Mouse (Mus musculus): ENCODE results near the gene Mboat1. TPM values are rescaled to one million over a fixed set of nuclear protein-coding genes. Genes with fewer than 3 reads are reported as not detected.

Gene Mboat1
- total RNA-seq, 2 experiments from 2014 or later = 1.2 to 1.6 TPM

DNA sequence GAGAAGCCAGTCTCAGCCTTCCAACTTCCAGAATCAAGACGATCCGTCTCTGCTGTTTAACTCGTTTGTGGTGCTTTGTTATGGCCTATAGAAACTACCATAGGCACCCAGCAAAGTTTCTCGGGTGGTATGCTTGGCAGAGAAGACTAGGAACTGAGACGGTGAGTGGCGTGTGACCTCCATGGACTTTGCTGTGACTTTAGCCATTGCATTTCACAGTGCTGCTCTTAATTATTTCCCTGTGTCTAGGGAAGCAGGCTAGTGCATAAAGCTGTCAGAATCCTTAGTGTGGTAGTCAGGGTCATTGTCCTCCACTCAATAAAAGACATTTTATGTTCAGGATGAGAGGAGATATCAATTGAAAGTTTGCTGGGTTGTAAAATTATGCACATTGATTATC, 49.3 kb downstream of the Mboat1 start:
- DNase-seq (ENCODE audit: low spot score in 2 of 2) = no peak

DNA sequence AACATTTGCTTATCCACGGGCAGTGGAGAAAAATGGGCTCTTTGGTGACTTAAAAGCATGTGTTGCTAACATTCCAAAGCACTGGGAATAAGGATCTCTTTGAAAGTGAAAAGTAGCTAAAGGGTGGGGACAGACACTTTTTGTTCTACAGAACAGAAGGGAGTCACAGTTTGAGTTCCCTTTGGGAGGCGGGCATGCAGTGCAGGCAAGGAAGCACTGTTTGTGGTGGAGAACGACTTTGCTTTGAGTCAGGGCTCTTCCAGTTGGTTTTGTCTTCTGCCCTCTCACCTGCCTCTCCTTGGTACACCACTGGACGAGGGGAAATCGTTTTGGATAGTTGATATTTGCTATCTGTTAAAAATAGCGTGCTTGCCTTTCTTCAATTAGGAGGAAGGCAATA, 49.7 kb downstream of the Mboat1 start:
- peak; percentile 3 to 6 for DNase-seq (ENCODE audit: low spot score in 2 of 2)

DNA sequence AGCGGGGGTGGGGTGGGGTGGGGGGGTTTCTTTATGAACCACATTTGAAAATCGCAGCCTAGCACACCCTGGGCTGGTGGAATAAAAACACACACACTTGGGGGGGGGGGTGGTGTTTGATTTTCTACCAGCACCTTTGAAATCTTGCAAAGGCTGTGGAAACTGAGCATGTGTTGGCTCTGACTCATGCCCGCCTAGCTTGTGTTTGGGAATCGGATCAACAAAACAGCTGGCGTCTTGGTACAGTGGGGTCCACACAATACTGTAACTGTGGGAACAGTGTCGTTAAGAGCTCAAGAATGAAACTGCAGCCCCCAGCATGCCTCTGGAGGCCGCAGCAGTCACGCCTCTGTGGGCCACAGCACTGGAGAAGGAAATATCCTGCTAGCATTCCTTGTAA, 50.2 kb downstream of the Mboat1 start:
- peak; percentile 41 to 52 for DNase-seq (ENCODE audit: low spot score in 2 of 2)

DNA sequence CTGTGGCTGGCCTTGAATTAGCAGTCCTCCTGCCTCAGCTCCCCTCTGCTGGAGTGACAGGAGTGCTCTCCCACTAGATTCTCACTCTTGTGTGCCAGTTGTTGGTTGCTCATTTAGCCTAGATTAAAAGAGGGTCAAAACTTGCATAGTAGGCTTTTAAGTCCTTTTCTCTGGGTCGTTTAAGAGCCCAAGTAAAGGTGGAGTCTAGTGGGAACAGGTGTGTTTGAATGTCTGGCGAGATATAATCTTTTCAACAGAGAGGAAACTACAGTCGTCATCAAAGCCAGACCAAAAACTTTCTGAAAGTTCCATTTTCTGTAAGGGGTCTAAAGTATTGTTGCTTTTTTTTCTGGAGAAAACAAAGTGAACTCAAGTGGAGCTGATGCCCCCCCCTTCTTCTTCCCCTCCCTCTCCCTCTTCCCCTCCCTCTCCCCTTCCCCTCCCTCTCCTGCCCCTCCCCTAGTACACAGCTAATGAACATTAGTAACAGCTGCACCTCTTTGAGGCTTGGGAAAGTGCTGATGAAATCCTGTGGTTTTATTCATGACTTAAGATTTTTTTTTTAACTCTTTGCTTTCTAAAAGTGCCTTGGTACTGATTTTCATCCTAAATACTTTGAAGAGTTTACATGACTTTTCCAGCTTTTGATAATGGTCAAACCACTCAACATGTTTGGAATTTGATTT, 55.9 kb downstream of the Mboat1 start:
- DNase-seq (ENCODE audit: low spot score in 2 of 2) = no peak

DNA sequence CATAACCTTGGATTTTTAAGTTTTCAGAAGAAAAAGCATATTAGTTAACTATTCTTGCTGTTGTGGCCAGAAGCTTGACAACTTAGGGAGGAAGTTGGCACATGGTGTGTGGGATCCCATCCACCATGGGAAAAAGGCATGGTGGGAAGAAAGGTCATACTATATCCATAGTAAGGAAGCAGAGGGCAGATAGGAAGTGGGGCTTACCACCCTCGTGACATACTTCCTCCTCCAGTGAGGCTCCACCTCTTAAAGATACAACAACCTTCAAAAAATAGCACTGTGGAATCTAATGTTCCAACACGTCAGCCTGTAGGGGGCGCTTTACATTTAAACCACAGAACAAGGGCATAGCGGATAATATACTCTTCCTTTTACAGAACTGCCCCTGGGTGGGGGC, 57.1 kb downstream of the Mboat1 start:
- DNase-seq (ENCODE audit: low spot score in 2 of 2) = no peak

DNA sequence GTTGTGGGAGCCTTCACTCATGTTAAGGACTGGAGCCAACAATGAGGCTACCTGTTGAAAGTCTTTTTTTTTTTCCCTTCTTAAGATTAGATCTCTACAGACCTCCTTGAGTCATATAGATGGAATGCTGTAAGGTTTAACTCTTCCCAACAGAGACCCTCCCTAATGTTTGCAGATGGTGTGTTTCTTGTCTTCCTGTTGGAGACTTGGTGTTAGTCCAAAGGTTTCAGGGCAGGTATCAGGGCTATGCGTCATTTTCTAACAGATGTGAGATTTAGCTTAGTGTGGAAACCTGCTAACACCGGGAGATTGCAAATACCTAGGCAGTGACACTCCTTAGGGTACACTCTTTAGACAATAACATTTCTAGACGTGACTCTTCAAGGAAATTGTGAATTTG, 58.5 kb downstream of the Mboat1 start:
- no peak for DNase-seq (ENCODE audit: low spot score in 2 of 2)

DNA sequence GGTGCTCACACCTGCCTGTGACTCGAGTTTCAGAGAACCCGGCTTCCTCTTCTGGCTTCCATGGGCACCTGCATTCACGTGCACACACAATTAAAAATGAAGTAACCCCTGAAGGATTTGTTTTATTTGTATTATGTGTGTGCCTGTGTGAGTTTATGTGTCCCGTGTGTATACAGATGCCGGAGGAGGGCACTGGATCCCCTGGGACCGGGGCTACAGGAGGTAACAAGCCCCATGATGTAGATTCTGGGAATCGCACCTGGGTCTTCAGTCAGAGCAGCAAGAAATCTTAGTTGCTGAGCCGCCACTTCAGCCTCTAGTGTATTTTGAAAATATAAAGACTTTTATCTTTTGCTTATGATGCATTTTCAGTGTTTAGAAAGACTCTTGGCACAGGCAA, 60.4 kb downstream of the Mboat1 start:
- no peak for DNase-seq (ENCODE audit: low spot score in 2 of 2)

DNA sequence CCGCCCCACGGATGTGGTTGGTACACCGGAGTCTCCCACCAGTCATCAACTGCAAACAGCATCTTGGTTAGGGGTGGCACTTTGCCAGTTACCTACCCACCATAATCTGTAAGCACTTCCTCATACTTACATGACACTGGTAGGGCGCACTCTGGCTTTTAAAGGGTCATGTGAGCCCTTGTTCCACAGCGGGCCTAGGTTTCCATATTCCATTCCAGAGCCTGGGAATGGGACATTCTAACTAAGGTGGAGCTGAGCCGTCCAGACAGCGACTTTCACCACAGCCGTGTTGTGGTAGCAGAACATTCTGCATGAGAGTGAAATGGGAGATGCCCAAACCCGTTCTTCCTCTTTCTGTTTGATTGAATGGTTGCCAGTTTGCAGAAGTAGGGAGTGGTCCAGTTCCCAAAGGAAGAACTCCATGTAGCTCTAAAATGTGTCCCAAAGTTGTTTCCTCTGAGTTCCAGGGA, 61.8 kb downstream of the Mboat1 start:
- no peak for DNase-seq (ENCODE audit: low spot score in 2 of 2)

DNA sequence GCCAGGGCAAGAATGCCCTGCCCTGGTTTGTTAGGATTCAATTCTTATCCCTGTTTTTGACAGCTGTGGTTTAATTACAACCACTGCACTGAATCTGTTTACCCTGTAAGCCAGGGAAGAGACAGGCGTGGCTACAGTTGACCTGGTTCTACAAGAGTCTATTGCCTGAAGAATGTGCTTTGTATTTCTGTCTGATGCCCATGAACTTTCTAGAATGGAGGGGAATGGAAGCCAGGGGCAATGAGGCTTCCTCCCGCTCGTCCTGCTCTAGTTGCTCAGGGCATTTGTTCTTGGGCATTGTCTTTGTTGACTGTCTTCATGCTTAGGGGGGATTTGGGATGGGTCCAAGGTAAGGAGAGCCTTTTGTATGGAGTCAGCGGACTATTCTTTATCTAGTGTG, 63.5 kb downstream of the Mboat1 start:
- no peak for DNase-seq (ENCODE audit: low spot score in 2 of 2)

DNA sequence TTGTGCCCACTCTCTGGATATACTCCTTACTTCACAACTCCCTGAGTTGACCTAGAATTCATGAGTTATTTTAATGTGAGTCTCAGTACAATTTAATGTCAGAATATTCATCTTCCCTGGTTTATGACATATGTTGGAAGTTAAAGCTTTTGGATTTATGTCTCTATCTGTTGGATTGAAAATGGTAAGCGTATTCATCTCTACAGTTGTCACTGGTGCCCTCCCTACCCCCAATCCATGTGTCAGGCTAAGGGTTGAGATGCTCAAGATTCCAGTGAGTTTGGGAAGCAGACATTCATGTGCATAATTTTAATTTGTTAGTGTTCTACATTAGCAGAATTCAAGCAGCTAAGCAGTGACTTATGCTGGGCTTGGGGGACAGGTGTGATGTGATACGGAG, 64.4 kb downstream of the Mboat1 start:
- no peak for DNase-seq (ENCODE audit: low spot score in 2 of 2)

DNA sequence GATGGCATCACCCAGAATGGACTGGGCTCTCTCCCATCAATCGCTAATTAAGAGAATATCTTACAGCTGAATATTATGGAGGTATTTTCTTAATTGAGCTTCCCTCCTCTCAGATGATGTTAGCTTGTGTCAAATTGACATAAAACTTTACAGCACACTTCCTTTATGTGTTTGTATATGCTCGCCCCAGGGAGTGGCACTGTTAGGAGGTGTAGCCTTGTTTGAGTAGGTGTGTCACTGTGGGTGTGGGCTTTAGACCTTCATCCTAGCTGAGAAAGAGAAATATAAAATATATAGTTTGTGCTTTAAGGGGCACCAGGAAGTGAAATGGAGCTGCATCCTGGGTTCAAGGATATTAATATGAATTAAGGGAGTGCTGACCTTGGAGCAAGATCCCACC, 66.7 kb downstream of the Mboat1 start:
- DNase-seq (ENCODE audit: low spot score in 2 of 2) = no peak

DNA sequence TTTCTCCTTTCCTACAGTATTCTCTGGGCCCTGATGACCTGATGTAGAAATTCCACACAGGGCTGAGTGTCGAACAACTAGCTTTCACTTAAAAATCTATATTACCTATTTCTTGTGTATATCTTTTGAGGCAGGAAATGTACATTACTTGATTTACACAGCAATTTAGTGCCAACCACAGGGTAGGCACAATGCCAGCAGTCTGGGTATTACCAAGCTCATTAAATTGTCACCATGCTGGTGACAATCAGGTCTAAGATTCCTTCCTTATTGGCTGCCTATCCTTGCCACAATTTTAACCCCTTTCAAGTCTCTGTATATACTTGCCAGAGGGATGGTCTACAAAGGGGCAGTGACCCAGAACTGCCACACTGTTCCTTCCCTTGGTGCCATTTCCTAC, 71.9 kb downstream of the Mboat1 start:
- DNase-seq (ENCODE audit: low spot score in 2 of 2) = no peak

DNA sequence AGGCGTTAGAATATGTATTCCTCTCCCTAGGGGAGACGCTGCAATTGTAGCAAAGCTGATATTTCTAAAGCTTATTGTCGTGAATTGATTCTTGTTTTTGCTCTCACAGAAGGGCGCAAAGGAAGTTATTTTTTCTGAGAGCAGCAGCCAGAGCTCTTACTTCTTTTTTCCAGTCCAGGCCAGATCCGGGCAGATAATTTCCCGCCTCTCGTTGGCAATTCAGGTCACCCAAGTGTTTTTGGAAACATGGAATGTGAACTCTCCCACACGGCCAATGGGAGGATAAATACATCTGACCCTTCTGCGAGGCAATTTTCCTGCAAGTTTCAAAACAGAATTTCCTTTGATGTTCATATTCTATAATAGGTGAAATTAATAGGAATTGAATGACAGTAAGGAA, 77.0 kb downstream of the Mboat1 start:
- no peak for DNase-seq (ENCODE audit: low spot score in 2 of 2)

DNA sequence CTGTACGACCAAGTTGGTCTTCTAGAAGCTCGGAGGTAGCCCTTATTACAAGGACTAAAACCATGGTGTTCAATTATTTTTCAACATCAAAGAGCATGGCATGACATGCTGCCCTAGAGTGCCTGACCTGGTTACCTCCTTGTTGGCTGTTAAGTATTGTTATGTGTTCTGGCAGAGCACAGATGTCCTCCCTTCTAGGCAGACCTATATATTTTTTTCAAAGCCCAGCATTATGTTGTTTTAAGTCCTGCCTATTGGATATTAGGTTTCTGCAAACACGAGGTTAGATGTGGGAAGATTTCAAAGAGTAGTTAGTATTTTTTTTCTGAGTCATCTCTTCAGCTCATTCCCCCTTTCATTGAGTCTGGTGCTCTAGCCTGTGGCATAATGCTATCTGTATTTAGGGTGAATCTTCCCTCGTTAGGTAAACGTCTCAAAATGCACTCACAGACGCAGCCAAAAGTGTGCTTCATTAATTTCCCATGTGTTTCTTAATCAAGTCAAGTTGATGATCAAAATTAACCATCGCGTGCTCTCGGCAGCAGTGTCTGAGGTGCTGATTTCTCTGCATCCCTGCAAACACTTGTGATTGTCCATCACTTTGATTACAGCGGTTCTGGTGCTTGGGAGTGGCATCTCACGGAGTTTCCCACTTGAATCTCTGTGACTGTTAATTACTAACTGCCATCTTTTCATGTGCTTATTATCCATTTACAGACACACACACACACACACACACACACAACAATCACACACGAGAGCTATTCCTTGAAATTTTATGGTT, 81.5 kb downstream of the Mboat1 start:
- no peak for DNase-seq (ENCODE audit: low spot score in 2 of 2)

DNA sequence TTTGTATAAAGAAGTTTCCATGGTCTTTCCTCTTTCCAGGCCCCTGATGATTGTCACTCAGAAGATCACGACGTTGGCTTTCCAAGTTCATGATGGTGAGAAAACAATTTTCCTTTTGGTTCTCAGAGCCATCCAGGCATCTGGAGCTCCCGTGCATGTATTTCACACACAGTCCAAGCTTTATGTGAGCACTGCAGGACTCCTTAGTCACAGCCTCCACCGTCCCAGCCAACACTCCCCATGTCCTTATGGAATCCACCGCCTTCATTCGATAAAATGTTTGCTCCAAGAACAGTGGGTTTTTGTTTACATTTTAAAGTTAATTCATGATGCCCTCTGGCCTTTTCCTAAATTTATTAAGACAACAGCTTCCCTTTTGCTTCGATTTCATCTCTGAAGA, 83.3 kb downstream of the Mboat1 start:
- no peak for DNase-seq (ENCODE audit: low spot score in 2 of 2)

DNA sequence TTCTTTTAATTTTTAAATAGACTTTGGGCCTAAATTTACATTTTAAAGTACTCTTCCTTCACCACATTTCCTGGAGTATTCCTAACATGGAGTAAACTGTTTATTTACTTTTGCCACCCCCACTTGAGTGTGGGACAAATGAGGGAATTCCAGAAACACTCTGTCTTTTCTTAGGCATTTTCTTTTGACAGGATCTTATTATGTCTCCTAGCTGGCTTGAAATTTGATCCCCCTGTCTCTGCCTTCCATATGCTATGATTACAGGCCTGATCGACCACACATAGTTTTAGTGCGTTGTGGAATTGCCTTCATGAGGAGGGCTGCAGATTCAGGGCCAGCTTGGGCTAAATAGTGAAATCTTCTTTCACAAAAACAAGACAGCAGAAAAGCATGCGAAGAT, 85.0 kb downstream of the Mboat1 start:
- DNase-seq (ENCODE audit: low spot score in 2 of 2) = no peak

DNA sequence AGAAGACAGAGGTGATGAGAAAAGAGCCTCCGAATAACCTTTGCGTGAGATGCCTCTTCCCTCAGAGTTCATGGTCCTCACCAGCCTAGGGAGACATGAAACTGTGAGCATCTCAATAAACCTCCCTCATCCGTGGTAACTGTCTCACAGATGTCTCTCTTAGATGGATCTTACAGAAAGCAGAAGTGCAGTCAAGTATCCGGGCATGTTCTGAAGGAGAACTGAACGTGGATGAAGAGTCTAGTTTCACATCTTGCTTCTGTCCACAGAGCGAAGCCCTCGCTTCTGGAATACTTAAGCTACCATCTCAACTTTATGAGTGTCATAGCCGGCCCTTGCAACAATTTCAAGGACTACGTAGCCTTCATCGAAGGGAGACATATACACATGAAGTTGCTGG, 87.8 kb downstream of the Mboat1 start:
- no peak for DNase-seq (ENCODE audit: low spot score in 2 of 2)

DNA sequence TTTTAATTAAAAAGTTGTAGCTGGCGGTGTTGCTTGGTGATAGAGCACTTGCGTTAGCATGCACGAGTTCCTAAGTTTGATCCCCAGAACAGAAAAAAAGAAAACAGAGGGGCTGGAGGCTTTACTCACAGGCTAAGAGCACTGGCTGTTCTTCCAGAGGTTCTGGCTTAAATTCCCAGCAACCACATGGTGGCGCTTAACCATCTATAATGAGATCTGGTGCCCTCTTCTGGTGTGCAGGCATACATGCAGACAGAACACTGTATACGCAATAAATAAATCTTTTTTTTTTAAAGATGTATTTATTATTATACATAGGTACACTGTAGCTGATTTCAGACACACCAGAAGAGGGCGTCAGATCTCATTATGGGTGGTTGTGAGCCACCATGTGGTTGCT, 88.4 kb downstream of the Mboat1 start:
- DNase-seq (ENCODE audit: low spot score in 2 of 2) = no peak

DNA sequence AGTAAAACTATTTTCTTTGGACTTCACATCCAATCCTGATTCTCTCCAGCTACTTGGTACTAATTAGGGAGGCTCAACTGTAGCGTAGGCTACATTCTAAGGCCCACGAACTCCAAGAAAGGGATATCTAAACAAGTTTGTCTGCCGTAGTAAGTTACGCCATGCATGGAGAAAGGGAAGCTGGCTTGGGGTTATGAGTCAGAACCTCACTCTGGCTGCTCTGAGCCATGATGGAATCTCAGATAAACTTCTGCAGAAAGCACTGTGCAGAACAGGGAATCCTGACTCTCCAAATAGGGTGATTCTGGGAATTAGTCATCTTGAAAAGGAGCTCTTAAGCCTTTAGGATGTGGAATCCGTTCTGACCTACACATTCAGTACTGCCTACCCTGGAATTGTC, 92.5 kb downstream of the Mboat1 start:
- no peak for DNase-seq (ENCODE audit: low spot score in 2 of 2)

DNA sequence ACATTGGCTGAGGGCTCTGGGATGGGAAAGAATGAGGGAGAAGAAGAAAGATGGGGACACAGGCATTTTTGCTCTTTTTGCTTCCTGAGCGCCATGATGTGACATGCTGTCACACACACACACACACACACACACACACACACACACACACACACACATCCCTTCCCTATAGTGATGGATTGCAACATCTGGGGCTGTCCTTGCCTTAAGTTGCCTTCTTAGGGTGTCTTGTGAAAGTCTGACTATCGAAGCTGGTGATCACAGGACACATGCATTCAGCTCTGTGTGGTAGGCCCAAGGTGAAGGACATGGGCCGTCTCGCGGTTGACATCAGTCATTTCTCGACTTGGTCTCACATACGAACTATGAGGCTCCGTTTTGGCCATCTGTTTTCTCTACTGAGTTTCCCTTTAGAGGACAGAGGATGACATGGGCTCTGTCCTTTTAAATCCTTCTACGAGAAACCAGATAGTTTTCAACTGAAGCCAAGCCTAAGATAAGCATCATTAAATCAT, 93.4 kb downstream of the Mboat1 start:
- DNase-seq (ENCODE audit: low spot score in 2 of 2) = no peak

DNA sequence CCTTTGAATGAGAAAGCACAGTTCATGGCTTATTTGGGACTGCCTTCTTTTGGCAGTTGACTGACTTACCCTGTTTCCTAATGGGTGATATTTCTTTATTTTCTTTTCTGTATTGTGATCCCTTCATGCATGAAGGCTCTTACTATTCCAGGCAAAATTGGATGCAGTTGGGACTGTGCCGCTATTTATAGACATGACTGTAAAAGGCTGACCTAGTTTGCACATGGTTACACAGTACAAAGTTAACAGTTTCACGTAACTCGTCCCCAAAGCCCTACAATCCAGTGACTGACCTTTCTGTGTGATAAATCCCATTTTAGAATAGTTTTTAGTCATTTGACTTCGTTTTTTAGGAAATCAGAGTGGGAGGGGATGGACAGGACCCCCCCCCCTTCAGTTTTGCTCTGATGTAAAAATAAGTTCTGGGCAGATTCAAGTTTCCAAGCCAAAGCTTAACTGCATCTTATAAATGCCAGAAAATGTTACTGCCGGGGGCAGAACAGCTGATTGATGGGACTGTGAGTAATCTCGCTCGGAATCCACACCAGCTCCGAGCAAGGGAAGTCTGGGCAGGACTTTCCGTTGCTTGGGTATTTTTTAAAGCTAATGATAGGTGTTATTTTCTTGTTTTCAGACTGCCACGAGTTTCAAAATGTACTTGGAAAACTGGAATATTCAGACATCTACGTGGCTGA, 98.9 kb downstream of the Mboat1 start:
- DNase-seq (ENCODE audit: low spot score in 2 of 2) = no peak

DNA sequence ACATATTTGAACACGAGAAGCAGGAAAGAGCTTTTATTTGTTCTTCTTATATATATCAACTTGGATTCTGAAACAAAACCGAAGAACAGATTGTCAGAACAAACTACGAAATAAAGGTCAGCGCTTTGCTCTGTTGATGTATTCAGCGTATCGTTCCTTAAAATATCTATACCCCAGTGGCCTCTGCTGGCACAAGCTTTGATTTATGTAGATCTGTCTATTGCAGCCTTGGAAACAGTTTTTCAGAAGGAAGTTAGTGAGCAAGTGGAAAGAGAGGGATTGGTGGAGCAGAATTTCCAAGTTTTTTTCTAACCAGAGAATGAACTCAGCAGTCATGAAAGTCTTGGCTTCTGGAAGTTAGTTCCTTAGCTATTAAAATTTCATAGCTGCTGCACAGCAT, 103.1 kb downstream of the Mboat1 start:
- no peak for DNase-seq (ENCODE audit: low spot score in 2 of 2)

Data from left cerebral cortex, adult 18-20 months (tissue).